Mouse (Mus musculus): ENCODE data around the gene Fcgr3. TPM values are rescaled to one million over a fixed set of nuclear protein-coding genes. Genes with fewer than 3 reads are reported as not detected.
A peak's percentile ranks its signal among the peaks of the same experiment; 100 is the strongest.
"Not testable (repeated sequence)": the region's sequence is repeated elsewhere in the genome, so short reads cannot be mapped to it uniquely, and the experiment has no call there.

The Fcgr3 gene
- total RNA-seq, 2 experiments from 2014 or later, result 11.6 to 14.3 TPM

GRCm38 (mm10) chr1:171077192-171077591 lies 12.5 kb upstream of the Fcgr3 start:
- DNase-seq (ENCODE audit: extremely low spot score in 1 of 2, low spot score in 2 of 2); intact Hi-C loops (cut with DNase I); H3K4me3 ChIP-seq; H3K27ac ChIP-seq: not testable (repeated sequence)

- DNase-seq (ENCODE audit: extremely low spot score in 1 of 2, low spot score in 2 of 2); H3K27ac ChIP-seq; intact Hi-C loops (cut with DNase I); H3K4me3 ChIP-seq: not testable (repeated sequence)
Observed at GRCm38 (mm10) chr1:171076176-171076575, 11.4 kb upstream of the Fcgr3 start.

GRCm38 (mm10) chr1:171074283-171074682 lies 9.5 kb upstream of the Fcgr3 start:
- H3K4me3 ChIP-seq; H3K27ac ChIP-seq; intact Hi-C loops (cut with DNase I): not testable (repeated sequence)
- DNase-seq (ENCODE audit: extremely low spot score in 1 of 2, low spot score in 2 of 2), result peak; percentile 28 to 36

- intact Hi-C loops (cut with DNase I); H3K27ac ChIP-seq; H3K4me3 ChIP-seq; DNase-seq (ENCODE audit: extremely low spot score in 1 of 2, low spot score in 2 of 2): not testable (repeated sequence)
Observed at GRCm38 (mm10) chr1:171072217-171072616, 7.5 kb upstream of the Fcgr3 start.

- H3K4me3 ChIP-seq; H3K27ac ChIP-seq; intact Hi-C loops (cut with DNase I); DNase-seq (ENCODE audit: extremely low spot score in 1 of 2, low spot score in 2 of 2): not testable (repeated sequence)
Observed at GRCm38 (mm10) chr1:171071726-171072125, 7.0 kb upstream of the Fcgr3 start.

- DNase-seq (ENCODE audit: extremely low spot score in 1 of 2, low spot score in 2 of 2); H3K27ac ChIP-seq; H3K4me3 ChIP-seq; intact Hi-C loops (cut with DNase I): not testable (repeated sequence)
Observed at GRCm38 (mm10) chr1:171070879-171071278, 6.1 kb upstream of the Fcgr3 start.

GRCm38 (mm10) chr1:171069508-171069907 lies 4.8 kb upstream of the Fcgr3 start:
- H3K27ac ChIP-seq; intact Hi-C loops (cut with DNase I); H3K4me3 ChIP-seq: not testable (repeated sequence)
- peak in 1 of 2 experiments; percentile 26 for DNase-seq (ENCODE audit: extremely low spot score in 1 of 2, low spot score in 2 of 2)

GRCm38 (mm10) chr1:171067928-171068327 lies 3.2 kb upstream of the Fcgr3 start:
- DNase-seq (ENCODE audit: extremely low spot score in 1 of 2, low spot score in 2 of 2); H3K27ac ChIP-seq; H3K4me3 ChIP-seq; intact Hi-C loops (cut with DNase I): not testable (repeated sequence)

- DNase-seq (ENCODE audit: extremely low spot score in 1 of 2, low spot score in 2 of 2); H3K27ac ChIP-seq; H3K4me3 ChIP-seq; intact Hi-C loops (cut with DNase I): not testable (repeated sequence)
Observed at GRCm38 (mm10) chr1:171066583-171066982, 1.8 kb upstream of the Fcgr3 start.

GRCm38 (mm10) chr1:171065768-171066167 lies 1.0 kb upstream of the Fcgr3 start:
- H3K4me3 ChIP-seq; H3K27ac ChIP-seq; intact Hi-C loops (cut with DNase I): not testable (repeated sequence)
- DNase-seq (ENCODE audit: extremely low spot score in 1 of 2, low spot score in 2 of 2), result peak; percentile 66 to 69

- intact Hi-C loops (cut with DNase I); H3K27ac ChIP-seq; H3K4me3 ChIP-seq: not testable (repeated sequence)
- peak; percentile 58 to 64 for DNase-seq (ENCODE audit: extremely low spot score in 1 of 2, low spot score in 2 of 2)
Observed at GRCm38 (mm10) chr1:171065243-171065587, 480 bp upstream of the Fcgr3 start.

- H3K4me3 ChIP-seq, result peak overlapping the region; percentile 32
- H3K27ac ChIP-seq; intact Hi-C loops (cut with DNase I): not testable (repeated sequence)
- DNase-seq (ENCODE audit: extremely low spot score in 1 of 2, low spot score in 2 of 2), result peak; percentile 63 to 66
Observed at GRCm38 (mm10) chr1:171063569-171064490, 905 bp downstream of the Fcgr3 start.

GRCm38 (mm10) chr1:171061566-171061965 lies 3.2 kb downstream of the Fcgr3 start:
- Histone ChIP-seq H3K27ac (no peak overlapping the region), H3K4me3 (no peak overlapping the region)
- TF ChIP-seq CTCF (IDR thresholded peaks at IDR 0.05), result no peak
- DNase-seq (ENCODE audit: extremely low spot score in 1 of 2, low spot score in 2 of 2), result no peak
- intact Hi-C loops (cut with DNase I), result no loop called here

Measured in left cerebral cortex, adult 2 months (tissue).